Mouse (Mus musculus): ENCODE measurements around the gene Scyl2.

GRCm38 (mm10) chr10:89589877-89590276, 96.2 kb downstream of the Scyl2 start:
- TF ChIP-seq CTCF (IDR thresholded peaks at IDR 0.05; ENCODE audit: extremely low read depth, insufficient read depth, low read length), result no peak
- no peak for TF ChIP-seq POLR2A (IDR thresholded peaks at IDR 0.05; ENCODE audit: extremely low read depth, insufficient read depth, low read length)

All from cortical plate, adult 2 months (tissue).